Mouse (Mus musculus) CH12.LX (cell line): ENCODE results near the gene Vsig2.

Source experiments
- EP300 ChIP-seq: IDR thresholded peaks from 2 replicates; pipeline ENCODE4 v1.6.1; 2011; ENCODE audit warnings: low read length, improper control_type of control experiment
- KAT2A ChIP-seq: IDR thresholded peaks from 2 replicates; pipeline ENCODE4 v1.6.1; 2012; ENCODE audit warnings: low read length, improper control_type of control experiment, inconsistent platforms; ENCODE audit not compliant: insufficient replicate concordance
- POLR2A ChIP-seq: IDR thresholded peaks from 2 replicates; pipeline ENCODE4 v1.6.1; 2011; ENCODE audit warnings: low read depth, mild to moderate bottlenecking, improper control_type of control experiment, low read length
- RAD21 ChIP-seq: IDR thresholded peaks from 2 replicates; pipeline ENCODE4 v1.6.1; 2011; ENCODE audit warnings: low read depth, mild to moderate bottlenecking, low read length, improper control_type of control experiment, moderate library complexity

DNA sequence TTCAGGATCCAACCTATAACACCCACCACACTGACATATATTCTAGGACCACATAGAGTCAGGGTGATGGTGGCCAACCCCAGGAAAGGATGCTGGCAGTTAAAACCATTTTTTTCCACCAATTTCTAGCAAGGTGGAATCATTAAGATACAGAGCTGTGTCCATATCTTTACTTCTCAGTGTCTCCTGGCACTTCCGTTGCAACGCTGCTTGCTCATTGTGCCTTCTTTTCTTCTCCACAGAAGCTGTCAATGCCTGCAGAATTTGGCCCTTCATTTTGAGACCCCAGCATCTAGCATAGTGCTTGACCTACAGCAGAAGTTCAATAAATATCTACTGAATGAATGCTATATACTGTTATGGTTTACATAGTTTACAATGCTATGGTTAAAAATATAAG, 28.0 kb downstream of the Vsig2 start:
- TF ChIP-seq POLR2A = no peak
- no peak for TF ChIP-seq KAT2A
- TF ChIP-seq RAD21 = no peak
- no peak for TF ChIP-seq EP300
